Mouse (Mus musculus): Measurements from ENCODE around the gene Ehbp1l1.

The Ehbp1l1 gene

GRCm38 (mm10) chr19:5668372-5668771 is 57.7 kb downstream of the Ehbp1l1 start:
- no peak for DNase-seq (ENCODE audit: low spot score)

- DNase-seq (ENCODE audit: low spot score) = no peak
Measured at GRCm38 (mm10) chr19:5666386-5666785, 59.7 kb downstream of the Ehbp1l1 start.

GRCm38 (mm10) chr19:5665465-5665864 is 60.7 kb downstream of the Ehbp1l1 start:
- DNase-seq (ENCODE audit: low spot score) = no peak

- no peak for DNase-seq (ENCODE audit: low spot score)
Measured at GRCm38 (mm10) chr19:5664669-5665257, 61.4 kb downstream of the Ehbp1l1 start.

GRCm38 (mm10) chr19:5662981-5663913 is 62.9 kb downstream of the Ehbp1l1 start, which contains the start of gene Sipa1:
Gene Sipa1, minus strand, starts transcription at chr19:5663707.
- DNase-seq (ENCODE audit: low spot score) = peak; percentile 94

GRCm38 (mm10) chr19:5662310-5662709 is 63.8 kb downstream of the Ehbp1l1 start:
- no peak for DNase-seq (ENCODE audit: low spot score)

- DNase-seq (ENCODE audit: low spot score) = no peak
Measured at GRCm38 (mm10) chr19:5660942-5661751, 65.0 kb downstream of the Ehbp1l1 start.

Measured in ovary, postnatal 14 days (tissue).